8 mouse cellular contexts compared by ENCODE assay signal in the genomic region with DNA sequence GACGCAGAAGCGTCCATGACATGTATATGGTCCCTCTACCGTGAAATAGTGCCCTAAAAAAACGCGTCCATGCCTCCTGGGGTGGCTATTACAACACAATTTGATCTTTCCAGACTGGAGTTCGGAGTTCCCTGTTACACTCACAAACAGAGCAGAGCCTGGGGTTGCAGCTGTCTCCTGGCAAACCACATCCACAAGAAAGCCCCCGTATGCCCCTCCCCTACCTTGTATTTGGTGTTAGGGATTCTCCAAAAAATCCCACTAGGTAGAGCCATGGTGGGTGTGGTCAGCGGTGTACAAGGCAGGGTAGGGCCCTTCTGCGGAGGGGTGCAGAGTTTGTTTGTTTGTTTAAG.
DNase-seq lines count a peak whose midpoint lies in the region; ATAC-seq lines count a peak whose summit lies in the region.

No protein-coding gene starts in this region.

- no peaks in the 10 kb centered on the region for H3K36me3 ChIP-seq in kidney, embryonic 15.5 days
- H3K36me3 ChIP-seq in forebrain, embryonic 12.5 days (replicated peaks), result no peaks in the 10 kb centered on the region
- H3K36me3 ChIP-seq in limb, embryonic 12.5 days, result no peaks in the 10 kb centered on the region
- no peaks in the 10 kb centered on the region for H3K36me3 ChIP-seq in neural tube, embryonic 13.5 days

- peak; percentile 43; the same call in 1 of the 2 replicates for ATAC-seq in kidney, embryonic 15.5 days (replicated peaks; ENCODE audit: low FRiP score)
- ATAC-seq in forebrain, embryonic 12.5 days (ENCODE audit: low FRiP score), result no peak; the same call in 1 of the 2 replicates
- ATAC-seq in limb, embryonic 12.5 days (ENCODE audit: insufficient number of reproducible peaks, insufficient read depth, low FRiP score, low TSS enrichment, low read depth), result 0 out of 2 replicates have a peak, but pooled peaks have one; percentile 34
- no peak for ATAC-seq in neural tube, embryonic 13.5 days (ENCODE audit: low read depth)
- ATAC-seq in megakaryocyte progenitor cell, adult 5-6 weeks (replicated peaks; ENCODE audit: poor library complexity), result no peak

- H3K4me3 ChIP-seq in kidney, embryonic 15.5 days (replicated peaks), result peak overlapping the region; percentile 23
- 0 out of 2 replicates have a peak overlapping the region, but pooled peaks have one; percentile 19 for H3K4me3 ChIP-seq in forebrain, embryonic 12.5 days (replicated peaks)
- peak overlapping the region; percentile 22 for H3K4me3 ChIP-seq in limb, embryonic 12.5 days (replicated peaks)
- no peak overlapping the region for H3K4me3 ChIP-seq in neural tube, embryonic 13.5 days

- H3K4me1 ChIP-seq in kidney, embryonic 15.5 days, result peaks cover 24% of the 10 kb centered on the region
- peaks cover 13% of the 10 kb centered on the region for H3K4me1 ChIP-seq in forebrain, embryonic 12.5 days
- H3K4me1 ChIP-seq in limb, embryonic 12.5 days (replicated peaks), result peaks cover 18% of the 10 kb centered on the region
- H3K4me1 ChIP-seq in neural tube, embryonic 13.5 days (replicated peaks), result peaks cover 20% of the 10 kb centered on the region

- no peak overlapping the region for H3K9ac ChIP-seq in kidney, embryonic 15.5 days
- H3K9ac ChIP-seq in forebrain, embryonic 12.5 days, result no peak overlapping the region
- no peak overlapping the region for H3K9ac ChIP-seq in limb, embryonic 12.5 days (replicated peaks)
- H3K9ac ChIP-seq in neural tube, embryonic 13.5 days, result no peak overlapping the region

- peak overlapping the region; percentile 58 for H3K4me2 ChIP-seq in kidney, embryonic 15.5 days
- peak overlapping the region; percentile 47 for H3K4me2 ChIP-seq in forebrain, embryonic 12.5 days
- peak overlapping the region; percentile 54 for H3K4me2 ChIP-seq in limb, embryonic 12.5 days
- peak overlapping the region; percentile 44 for H3K4me2 ChIP-seq in neural tube, embryonic 13.5 days

- H3K27ac ChIP-seq in kidney, embryonic 15.5 days, result peak overlapping the region; percentile 54; the same call in 1 of the 2 replicates
- no peak overlapping the region for H3K27ac ChIP-seq in forebrain, embryonic 12.5 days
- H3K27ac ChIP-seq in limb, embryonic 12.5 days, result peak overlapping the region; percentile 66; the same call in 1 of the 2 replicates
- H3K27ac ChIP-seq in neural tube, embryonic 13.5 days (replicated peaks), result no peak overlapping the region

- DNase-seq in kidney, adult 18-20 months, result no peak
- DNase-seq in frontal cortex, postnatal 36 days (ENCODE audit: low spot score in 2 of 2), result no peak
- DNase-seq in testis, postnatal 10 days (ENCODE audit: low spot score), result no peak

- 14% methylated on average over 9 of the region's 9 CpGs for WGBS in kidney, embryonic 15.5 days
- WGBS in forebrain, embryonic 12.5 days, result 17% methylated on average over 9 of the region's 9 CpGs
- 13% methylated on average over 9 of the region's 9 CpGs for WGBS in limb, embryonic 12.5 days
- 15% methylated on average over 9 of the region's 9 CpGs for WGBS in neural tube, embryonic 13.5 days

- no peaks in the 10 kb centered on the region for H3K27me3 ChIP-seq in kidney, embryonic 15.5 days
- no peaks in the 10 kb centered on the region for H3K27me3 ChIP-seq in forebrain, embryonic 12.5 days
- H3K27me3 ChIP-seq in limb, embryonic 12.5 days, result no peaks in the 10 kb centered on the region; the same call in 1 of the 2 replicates
- no peaks in the 10 kb centered on the region for H3K27me3 ChIP-seq in neural tube, embryonic 13.5 days

- no peaks in the 10 kb centered on the region for H3K9me3 ChIP-seq in kidney, embryonic 15.5 days (replicated peaks)
- no peaks in the 10 kb centered on the region for H3K9me3 ChIP-seq in forebrain, embryonic 12.5 days
- no peaks in the 10 kb centered on the region for H3K9me3 ChIP-seq in limb, embryonic 12.5 days
- H3K9me3 ChIP-seq in neural tube, embryonic 13.5 days, result no peaks in the 10 kb centered on the region

Comparison
In these comparisons a context has a peak if more than half of its experiments do, and no peak if none do; other contexts are left out.
1. ATAC-seq: peak in kidney, embryonic 15.5 days (single experiment) and limb, embryonic 12.5 days (single experiment); none in forebrain, embryonic 12.5 days (single experiment), neural tube, embryonic 13.5 days (single experiment) and megakaryocyte progenitor cell, adult 5-6 weeks (single experiment).
2. H3K27ac ChIP-seq: peak in kidney, embryonic 15.5 days (single experiment) and limb, embryonic 12.5 days (single experiment); none in forebrain, embryonic 12.5 days (single experiment) and neural tube, embryonic 13.5 days (single experiment).
3. Peak in every context shown above with its lines, with median percentiles within 50 percentile points of each other: H3K4me2 ChIP-seq.